Mouse (Mus musculus): ENCODE measurements at regions not wholly inside any gene's neighbourhood (a gene's known extent, or its start where the extent isn't known, plus 50 kb on each side); places are given as distances from the start of the nearest gene placed in this dataset.

DNA sequence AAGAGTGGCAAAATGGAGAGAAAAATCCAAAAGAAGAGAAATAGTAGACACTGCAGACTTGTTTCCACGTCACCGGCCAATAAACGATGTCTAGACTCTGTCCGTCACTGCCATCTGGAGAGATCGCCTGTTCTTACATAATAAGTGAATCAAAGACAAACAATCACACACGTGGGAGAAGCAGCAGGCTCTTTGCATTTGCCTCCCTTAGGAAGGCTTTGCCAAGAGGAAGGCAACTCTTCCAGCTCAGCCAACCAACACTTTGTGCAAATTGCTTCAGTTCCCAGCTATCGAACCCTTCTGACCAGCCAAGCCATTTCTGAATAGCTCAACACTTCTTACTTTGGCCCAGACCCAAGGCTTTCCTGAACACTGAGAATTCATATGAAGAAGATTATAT is 432.8 kb downstream of the 1700129C05Rik start:
- no peak for TF ChIP-seq POLR2A (IDR thresholded peaks at IDR 0.05; ENCODE audit: low read depth, low read length)
- TF ChIP-seq CTCF (IDR thresholded peaks at IDR 0.05; ENCODE audit: extremely low read depth, insufficient read depth, insufficient read length, insufficient replicate concordance): no peak

Data from spleen, adult 2 months (tissue).